Mouse (Mus musculus) kidney, adult 2 months (tissue): ENCODE data around the gene Fgfr1op2.

Source experiments
- CTCF ChIP-seq: fragments of 200-500 bp; conservative IDR thresholded peaks from 2 replicates; pipeline ENCODE4 v1.5.1; 2011; ENCODE audit warnings: low read depth, mild to moderate bottlenecking, control low read depth, low read length, moderate library complexity, mixed read lengths; ENCODE audit not compliant: insufficient read depth, insufficient read length
- POLR2A ChIP-seq: fragments of 200-500 bp; IDR thresholded peaks from one replicate; pipeline ENCODE4 v1.6.1; 2011; ENCODE audit warnings: low read depth, low read length, control low read depth

DNA sequence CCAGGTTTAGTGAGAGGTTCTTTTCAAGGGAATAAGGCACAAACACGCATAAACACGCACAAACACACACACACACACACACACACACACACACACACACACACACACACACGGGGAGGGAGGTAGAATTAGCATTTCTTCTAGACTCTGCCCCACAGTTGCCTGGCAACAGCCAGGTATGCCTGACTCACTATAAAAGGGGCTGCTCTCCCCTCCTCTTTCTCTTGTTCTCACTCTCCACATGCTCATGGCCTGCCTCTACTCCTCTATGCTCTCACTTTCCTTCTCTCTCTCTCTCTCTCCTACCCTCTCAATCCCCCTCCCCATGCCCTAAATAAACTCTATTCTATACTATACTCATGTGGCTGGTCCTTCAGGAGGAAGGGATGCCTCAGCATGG is 51.1 kb downstream of the Fgfr1op2 start:
- no peak for TF ChIP-seq POLR2A
- TF ChIP-seq CTCF, result no peak
